Mouse (Mus musculus) kidney, adult 2 months (tissue): ENCODE measurements around the gene Rpl36.
A peak's percentile ranks its signal among the peaks of the same experiment; 100 is the strongest.

Experiments
- CTCF ChIP-seq: fragments of 200-500 bp; conservative IDR thresholded peaks from 2 replicates; pipeline ENCODE4 v1.5.1; 2011; ENCODE audit warnings: low read depth, mild to moderate bottlenecking, control low read depth, low read length, moderate library complexity, mixed read lengths; ENCODE audit not compliant: insufficient read depth, insufficient read length
- POLR2A ChIP-seq: fragments of 200-500 bp; IDR thresholded peaks from one replicate; pipeline ENCODE4 v1.6.1; 2011; ENCODE audit warnings: low read depth, low read length, control low read depth

- peak; percentile 25 for TF ChIP-seq POLR2A
- no peak for TF ChIP-seq CTCF
Measured at GRCm38 (mm10) chr17:56626754-56627470, 13.7 kb downstream of the Rpl36 start, which contains the start of gene Lonp1.
